Mouse (Mus musculus): Measurements from ENCODE around the gene Slc5a5. TPM values are rescaled to one million over a fixed set of nuclear protein-coding genes. Genes with fewer than 3 reads are reported as not detected.

Gene Slc5a5
- polyA plus RNA-seq, 1 experiment from 2014 or later, result 0.50 TPM

DNA sequence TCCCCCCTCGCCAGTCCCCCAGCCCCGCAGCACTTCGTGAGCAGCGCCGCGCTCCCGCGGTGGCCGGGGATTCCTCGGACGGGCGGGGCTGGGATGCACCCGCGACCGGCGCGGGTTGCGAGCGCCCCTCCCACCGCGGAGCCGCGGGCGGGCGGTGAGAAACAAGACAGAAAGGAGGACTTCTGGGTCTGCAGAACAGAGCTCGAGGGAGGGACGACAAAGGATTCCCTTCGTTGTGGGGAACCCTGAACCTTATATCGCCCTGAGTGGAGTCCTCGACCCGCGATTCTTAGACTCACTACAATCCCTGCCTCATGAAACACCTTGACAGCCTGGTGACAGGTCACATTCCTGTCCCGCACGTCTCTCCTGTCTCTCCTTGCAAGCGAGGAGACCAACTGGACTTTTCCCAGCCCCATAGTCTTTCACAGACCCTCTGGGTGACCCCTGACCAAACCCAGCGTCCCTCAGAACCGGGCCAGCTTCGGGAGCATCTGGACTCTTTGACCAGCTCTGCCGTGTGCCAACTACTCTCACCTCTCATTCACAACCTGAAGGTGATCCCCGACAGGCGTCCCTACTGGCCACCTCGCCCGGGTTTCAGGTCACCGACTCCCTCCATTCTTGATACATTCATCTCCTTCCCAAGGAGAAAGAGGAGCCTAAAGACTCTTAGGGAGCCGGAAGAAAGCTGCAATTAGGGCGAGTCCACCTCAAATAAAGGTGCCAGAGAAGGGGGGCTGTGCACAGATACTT is 28.4 kb downstream of the Slc5a5 start:
- peak overlapping the region; percentile 96 for H3K4me2 ChIP-seq
- H3K9me3 ChIP-seq (replicated peaks), result no peaks in the 10 kb centered on the region
- H3K9ac ChIP-seq, result peak overlapping the region; percentile 82
- peaks cover 61% of the 10 kb centered on the region for H3K4me1 ChIP-seq
- H3K4me3 ChIP-seq, result peak overlapping the region; percentile 56
- ATAC-seq, result no peak
- under 1% methylated on average over 46 of the region's 46 CpGs for WGBS
- peaks cover 12% of the 10 kb centered on the region for H3K36me3 ChIP-seq (ENCODE audit: poor library complexity, severe bottlenecking)
- peak overlapping the region; percentile 98 for H3K27ac ChIP-seq
- peaks cover 15% of the 10 kb centered on the region for H3K27me3 ChIP-seq

DNA sequence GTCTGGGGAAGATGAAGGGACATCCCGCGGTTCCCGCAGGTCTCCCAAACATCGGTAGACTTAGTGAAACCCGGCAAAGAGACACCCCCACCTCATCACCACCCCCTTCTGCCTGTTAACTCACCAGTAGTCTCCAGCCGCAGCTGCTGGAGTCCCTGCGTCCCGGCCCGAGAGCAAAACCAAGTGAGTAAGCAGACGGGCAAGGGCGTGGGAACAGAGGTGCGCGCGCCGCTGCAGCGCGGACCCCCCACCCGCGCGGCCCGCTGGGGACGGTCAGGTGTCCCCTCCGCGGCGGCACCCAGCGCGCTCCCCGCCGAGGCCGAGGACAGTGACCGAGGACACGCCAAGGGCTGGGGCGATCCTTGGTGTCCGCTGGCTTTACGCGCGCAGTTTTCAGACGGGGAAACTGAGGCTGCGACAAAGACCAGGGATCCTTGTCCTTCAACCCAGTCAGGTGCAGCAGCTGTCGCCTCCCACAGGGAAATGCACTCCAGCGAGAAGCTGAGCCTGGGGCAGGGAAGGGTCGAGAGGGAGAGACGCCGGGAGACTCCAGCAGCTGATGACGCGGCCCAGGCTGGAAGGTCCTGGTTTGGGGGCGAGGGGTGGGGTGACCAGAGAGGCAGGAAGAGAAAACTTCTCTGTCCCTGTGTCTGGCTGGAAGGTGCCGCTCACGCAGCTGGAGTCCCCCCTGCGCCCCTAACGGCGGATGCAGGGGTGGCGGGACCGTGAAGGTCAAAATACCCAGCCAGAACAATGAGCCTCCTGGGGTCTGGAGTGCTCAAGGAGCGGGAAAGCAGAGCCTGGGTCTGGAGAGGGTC is 29.5 kb downstream of the Slc5a5 start, which contains the start of gene Kcnn1:
Kcnn1 (minus strand) TSS at position 435 of the 818 bp plus-strand sequence.
- H3K4me3 ChIP-seq, result peak within 1 kb of the TSS; percentile 56
- H3K9me3 ChIP-seq (replicated peaks), result no peaks in the 10 kb centered on the region
- peaks cover 6% of the 10 kb centered on the region for H3K36me3 ChIP-seq (ENCODE audit: poor library complexity, severe bottlenecking)
- peaks cover 15% of the 10 kb centered on the region for H3K27me3 ChIP-seq
- peak within 1 kb of the TSS; percentile 98 for H3K27ac ChIP-seq
- H3K9ac ChIP-seq, result peak within 1 kb of the TSS; percentile 82
- WGBS, result 1% methylated on average over 55 of the region's 55 CpGs
- H3K4me1 ChIP-seq, result peaks cover 58% of the 10 kb centered on the region
- ATAC-seq, result no peak
- H3K4me2 ChIP-seq, result peak within 1 kb of the TSS; percentile 96

DNA sequence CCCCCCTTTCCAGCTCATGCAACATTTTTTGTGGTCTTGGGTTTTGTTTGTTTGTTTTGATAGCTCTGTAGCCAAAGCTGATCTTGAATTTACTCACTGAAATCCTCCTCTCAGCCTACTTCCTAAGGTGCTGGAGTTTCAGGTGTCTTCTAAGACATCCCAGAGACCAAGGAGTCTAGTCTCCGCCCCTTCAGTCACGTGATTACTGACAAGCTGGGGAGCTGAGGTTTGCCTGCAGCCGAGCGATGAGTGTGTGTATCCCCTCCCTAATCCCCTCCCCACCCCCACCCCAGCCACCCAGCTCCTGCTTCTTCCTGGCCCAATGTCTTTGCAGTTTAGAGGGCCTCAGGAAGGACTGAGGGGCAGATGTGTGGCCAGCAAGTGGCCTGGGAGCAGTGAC is 35.0 kb downstream of the Slc5a5 start:
- no peaks in the 10 kb centered on the region for H3K9me3 ChIP-seq (replicated peaks)
- peaks cover 38% of the 10 kb centered on the region for H3K4me1 ChIP-seq
- ATAC-seq, result no peak
- peak overlapping the region; percentile 8; the same call in 1 of the 2 replicates for H3K9ac ChIP-seq
- peaks cover 6% of the 10 kb centered on the region for H3K27me3 ChIP-seq
- H3K4me2 ChIP-seq, result peak overlapping the region; percentile 85; the same call in 1 of the 2 replicates
- H3K4me3 ChIP-seq, result 0 out of 2 replicates have a peak overlapping the region, but pooled peaks have one; percentile 46
- 11% methylated on average over 4 of the region's 4 CpGs for WGBS
- H3K27ac ChIP-seq, result no peak overlapping the region; the same call in 1 of the 2 replicates
- H3K36me3 ChIP-seq (ENCODE audit: poor library complexity, severe bottlenecking), result 0 out of 2 replicates have a peak, but pooled peaks cover 2% of the 10 kb centered on the region

DNA sequence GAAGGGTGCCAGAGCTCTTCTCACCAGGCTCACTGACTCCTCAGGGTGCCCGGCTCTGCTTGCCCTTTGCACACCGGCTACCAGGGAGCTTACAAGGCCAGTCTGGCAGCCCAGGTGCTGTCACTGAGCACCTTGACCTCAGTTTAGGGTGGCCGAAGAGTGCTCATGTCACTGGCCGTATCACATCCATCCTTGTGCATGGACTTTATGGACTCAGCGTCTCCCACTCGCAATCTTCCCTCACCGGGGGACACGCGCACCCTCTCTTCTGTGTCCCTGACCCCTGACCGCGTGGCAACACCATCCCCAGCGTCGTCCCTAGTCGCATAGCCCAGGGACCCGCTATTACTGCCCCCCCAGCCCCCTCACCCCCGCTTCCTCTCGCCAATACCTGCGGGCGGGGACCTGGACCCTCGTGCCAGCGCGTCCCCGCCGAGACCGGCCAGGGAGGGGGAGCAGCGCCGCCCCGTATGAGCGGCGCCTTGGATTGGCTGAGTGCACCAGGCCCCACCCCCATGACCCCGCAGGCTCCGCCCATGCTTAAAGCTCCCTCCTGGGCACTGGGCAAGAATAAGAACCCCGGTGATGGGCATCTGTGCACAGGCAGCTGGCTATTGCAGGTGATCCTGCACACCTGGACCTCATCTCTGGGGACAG is 35.9 kb downstream of the Slc5a5 start:
- Histone ChIP-seq H3K27ac (no peak overlapping the region), H3K36me3 (ENCODE audit: poor library complexity, severe bottlenecking) (peaks cover 6% of the 10 kb centered on the region; the same call in 1 of the 2 replicates), H3K4me2 (peak overlapping the region; percentile 85), H3K4me3 (peak overlapping the region; percentile 46), H3K4me1 (peaks cover 31% of the 10 kb centered on the region), H3K9ac (peak overlapping the region; percentile 68), H3K27me3 (no peaks in the 10 kb centered on the region), H3K9me3 (replicated peaks) (no peaks in the 10 kb centered on the region)
- ATAC-seq, result peak; percentile 82
- WGBS, result 7% methylated on average over 32 of the region's 33 CpGs

DNA sequence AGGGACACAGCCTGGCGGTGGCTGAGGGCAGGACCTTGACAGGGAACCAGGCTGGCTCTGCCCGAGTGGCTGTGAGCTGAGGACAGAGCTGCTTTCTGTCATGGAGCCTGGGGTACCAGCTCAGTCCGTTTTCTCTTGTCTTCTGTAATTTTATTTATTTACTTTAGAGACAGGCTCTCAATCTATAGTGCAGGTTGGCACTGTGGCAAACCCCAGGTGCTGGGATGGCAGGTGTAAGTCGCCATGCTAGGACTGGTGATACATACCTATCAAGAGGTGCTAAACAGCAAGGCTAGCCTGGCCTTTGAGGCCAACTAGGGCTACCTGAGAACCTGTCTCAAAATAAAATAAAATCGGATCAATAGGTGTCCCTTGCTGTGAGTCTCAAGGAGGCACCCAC is 36.5 kb downstream of the Slc5a5 start:
- H3K9me3 ChIP-seq (replicated peaks), result no peaks in the 10 kb centered on the region
- no peak overlapping the region for H3K27ac ChIP-seq
- 75% methylated on average over 5 of the region's 5 CpGs for WGBS
- peak overlapping the region; percentile 68; the same call in 1 of the 2 replicates for H3K9ac ChIP-seq
- H3K27me3 ChIP-seq, result no peaks in the 10 kb centered on the region
- H3K4me1 ChIP-seq, result peaks cover 27% of the 10 kb centered on the region
- peak overlapping the region; percentile 85 for H3K4me2 ChIP-seq
- ATAC-seq, result no peak
- H3K36me3 ChIP-seq (ENCODE audit: poor library complexity, severe bottlenecking), result peaks cover 6% of the 10 kb centered on the region; the same call in 1 of the 2 replicates
- H3K4me3 ChIP-seq, result 0 out of 2 replicates have a peak overlapping the region, but pooled peaks have one; percentile 46

DNA sequence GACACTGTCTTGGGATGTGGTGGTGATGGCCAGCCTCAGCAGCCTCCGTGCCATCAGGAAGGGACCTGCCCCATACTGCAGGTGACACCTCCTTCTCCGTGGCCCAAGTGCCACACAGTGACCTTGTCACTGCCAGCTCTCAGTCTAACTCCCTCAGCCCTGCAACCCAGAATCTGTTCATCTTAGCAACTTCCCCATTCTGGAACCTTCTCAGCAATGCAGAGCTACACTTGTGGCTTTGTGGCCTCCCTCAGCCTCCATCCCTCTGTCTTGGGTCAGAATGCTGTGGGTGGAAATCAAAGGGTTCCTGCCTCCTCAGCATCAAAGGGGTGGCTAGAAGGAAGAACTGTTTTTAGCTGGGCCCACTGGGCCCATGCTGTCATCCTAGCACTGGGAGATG is 38.7 kb downstream of the Slc5a5 start:
- no peak for ATAC-seq
- Histone ChIP-seq H3K4me2 (no peak overlapping the region), H3K27me3 (no peaks in the 10 kb centered on the region), H3K36me3 (ENCODE audit: poor library complexity, severe bottlenecking) (peaks cover 6% of the 10 kb centered on the region; the same call in 1 of the 2 replicates), H3K9me3 (replicated peaks) (no peaks in the 10 kb centered on the region), H3K9ac (no peak overlapping the region), H3K27ac (no peak overlapping the region), H3K4me3 (no peak overlapping the region), H3K4me1 (peaks cover 27% of the 10 kb centered on the region)
- 86% methylated on average over 2 of the region's 2 CpGs for WGBS

DNA sequence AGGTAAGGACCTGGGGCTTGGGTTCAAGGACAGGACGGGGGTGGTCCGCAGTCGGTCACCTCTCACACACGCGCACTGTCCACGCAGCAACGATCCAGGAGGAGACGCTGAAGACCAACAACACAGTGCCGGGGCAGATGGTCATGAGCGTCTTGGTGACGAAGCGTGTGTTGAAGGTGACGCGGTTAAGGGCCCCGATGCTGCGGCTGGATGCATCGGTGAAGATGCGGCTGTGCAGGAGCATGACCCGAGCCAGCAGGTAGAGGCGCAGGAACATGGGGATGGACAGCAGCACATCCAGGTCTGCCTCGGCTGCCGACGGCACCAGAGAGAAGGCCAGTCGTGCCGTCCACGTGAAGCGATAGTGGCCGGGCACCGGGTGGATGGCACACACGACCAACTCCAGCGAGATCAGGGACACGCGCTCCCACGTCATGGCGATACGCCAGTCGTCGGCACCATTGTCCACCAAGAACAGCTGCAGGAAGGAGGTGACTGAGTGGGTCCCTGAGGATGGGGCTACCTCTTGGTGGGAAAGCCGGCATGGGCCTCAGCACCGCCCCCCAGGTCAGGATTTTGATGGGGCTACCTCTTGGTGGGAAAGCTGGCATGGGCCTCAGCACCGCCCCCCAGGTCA is 39.8 kb downstream of the Slc5a5 start:
- Histone ChIP-seq H3K4me1 (peaks cover 16% of the 10 kb centered on the region), H3K27ac (no peak overlapping the region), H3K4me3 (no peak overlapping the region), H3K9ac (no peak overlapping the region), H3K27me3 (no peaks in the 10 kb centered on the region), H3K9me3 (replicated peaks) (no peaks in the 10 kb centered on the region), H3K36me3 (ENCODE audit: poor library complexity, severe bottlenecking) (peaks cover 13% of the 10 kb centered on the region; the same call in 1 of the 2 replicates), H3K4me2 (no peak overlapping the region)
- no peak for ATAC-seq
- 92% methylated on average over 41 of the region's 41 CpGs for WGBS

DNA sequence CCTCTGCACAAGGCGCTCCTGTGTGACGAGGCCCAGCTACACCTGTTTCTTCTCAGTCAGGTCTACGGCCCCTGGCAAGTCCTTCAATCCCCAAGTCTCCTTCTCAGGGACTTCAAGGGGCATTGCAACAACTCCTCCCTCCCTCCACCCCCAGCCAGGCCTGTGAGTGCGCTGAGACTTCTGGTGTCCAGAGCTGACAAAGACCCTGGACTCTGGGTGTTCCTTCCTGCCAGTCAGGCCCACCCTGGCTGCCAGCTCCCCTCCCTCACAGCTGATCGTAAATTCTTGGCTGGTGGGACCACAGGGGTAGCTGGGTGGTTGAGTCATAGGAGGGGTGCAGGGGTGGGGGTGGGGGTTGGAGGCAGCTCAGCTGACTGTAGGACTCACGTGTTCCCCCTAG is 40.7 kb downstream of the Slc5a5 start:
- Histone ChIP-seq H3K9ac (peak overlapping the region; percentile 31; the same call in 1 of the 2 replicates), H3K27me3 (no peaks in the 10 kb centered on the region), H3K4me2 (no peak overlapping the region), H3K9me3 (replicated peaks) (no peaks in the 10 kb centered on the region), H3K36me3 (ENCODE audit: poor library complexity, severe bottlenecking) (peaks cover 13% of the 10 kb centered on the region; the same call in 1 of the 2 replicates), H3K4me3 (no peak overlapping the region), H3K4me1 (peaks cover 8% of the 10 kb centered on the region), H3K27ac (no peak overlapping the region)
- no peak for ATAC-seq
- WGBS, result 67% methylated on average over 6 of the region's 6 CpGs

DNA sequence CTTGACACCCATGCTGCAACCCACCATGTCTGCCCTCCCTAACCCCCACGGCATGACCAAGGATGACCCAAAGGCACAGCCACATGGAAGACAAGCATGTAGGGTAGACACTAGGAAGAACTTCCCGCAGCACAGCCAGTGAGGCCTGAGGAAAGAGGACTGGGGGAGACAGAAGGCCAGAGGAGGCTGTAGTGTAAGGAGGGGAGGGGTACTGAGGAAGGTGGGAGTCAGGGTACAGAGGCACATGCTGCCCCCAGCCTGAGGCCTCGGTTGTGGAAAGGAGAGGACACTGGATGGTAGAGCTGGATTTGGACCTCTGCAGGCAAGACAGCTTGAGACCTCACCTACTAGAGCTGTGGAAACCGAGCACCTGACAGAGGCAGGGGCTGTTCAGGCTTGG is 41.6 kb downstream of the Slc5a5 start:
- WGBS, result 88% methylated on average over 4 of the region's 4 CpGs
- Histone ChIP-seq H3K27ac (no peak overlapping the region), H3K4me3 (no peak overlapping the region), H3K9ac (no peak overlapping the region), H3K36me3 (ENCODE audit: poor library complexity, severe bottlenecking) (peaks cover 13% of the 10 kb centered on the region; the same call in 1 of the 2 replicates), H3K27me3 (no peaks in the 10 kb centered on the region), H3K9me3 (replicated peaks) (no peaks in the 10 kb centered on the region), H3K4me2 (no peak overlapping the region), H3K4me1 (no peaks in the 10 kb centered on the region)
- ATAC-seq, result no peak

DNA sequence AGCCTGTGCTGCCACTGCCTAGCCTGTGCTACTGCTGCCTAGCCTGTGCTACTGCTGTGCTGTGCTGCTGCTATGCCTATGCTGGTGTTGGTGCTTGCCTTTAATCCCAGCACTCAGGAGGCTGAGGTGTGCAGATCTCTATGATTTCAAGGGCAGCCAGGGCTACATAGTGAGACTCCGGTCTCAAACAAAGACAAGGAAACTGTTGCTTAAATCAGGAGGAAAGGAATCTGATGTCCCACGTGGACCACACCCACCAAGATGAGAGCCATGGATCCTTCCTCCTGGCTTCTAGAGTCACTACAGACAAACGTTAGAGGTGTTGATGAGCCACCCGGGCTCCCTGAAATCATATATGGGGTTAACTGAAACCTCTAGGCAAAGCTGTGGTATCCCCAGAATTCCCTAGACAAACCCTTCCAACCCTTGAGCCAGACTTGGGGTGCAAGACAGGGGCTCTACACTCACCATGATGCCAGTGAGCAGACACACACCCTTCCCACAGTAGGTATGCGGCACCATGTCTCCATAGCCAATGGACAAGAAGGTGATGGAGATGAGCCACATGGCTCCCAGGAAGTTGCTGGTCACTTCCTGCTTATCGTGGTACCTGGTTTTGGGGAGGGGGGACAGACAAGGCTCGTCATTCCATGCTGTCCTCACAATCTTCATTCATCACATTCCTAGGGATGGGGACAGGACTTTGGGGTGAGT is 42.3 kb downstream of the Slc5a5 start:
- no peak overlapping the region for H3K4me2 ChIP-seq
- H3K9me3 ChIP-seq (replicated peaks), result no peaks in the 10 kb centered on the region
- H3K4me3 ChIP-seq, result no peak overlapping the region
- H3K27me3 ChIP-seq, result no peaks in the 10 kb centered on the region
- H3K27ac ChIP-seq, result no peak overlapping the region
- H3K4me1 ChIP-seq, result no peaks in the 10 kb centered on the region
- ATAC-seq, result no peak
- 81% methylated on average over 7 of the region's 7 CpGs for WGBS
- H3K9ac ChIP-seq, result no peak overlapping the region
- H3K36me3 ChIP-seq (ENCODE audit: poor library complexity, severe bottlenecking), result peaks cover 13% of the 10 kb centered on the region; the same call in 1 of the 2 replicates

All from forebrain, embryonic 13.5 days (tissue).